Mouse (Mus musculus) liver, embryonic 11.5 days (tissue): ENCODE data around the gene Prkcsh. TPM values are rescaled to one million over a fixed set of nuclear protein-coding genes. Genes with fewer than 3 reads are reported as not detected.

Experiments used
- ATAC-seq: fragments of 200-750 bp; cut with Nextera tagmentation; replicated peaks from 2 replicates; pipeline ENCODE4 v1.8.0; 2017; ENCODE audit warnings: moderate number of reproducible peaks, mild to moderate bottlenecking, moderate TSS enrichment, moderate library complexity; ENCODE audit not compliant: low FRiP score
- DNase-seq: peaks from one replicate; pipeline ENCODE4 v3.0.0-alpha.2; 2017; ENCODE audit warnings: low spot score
- H3K27ac ChIP-seq: fragments of 300-500 bp; sonication (generic); 2 replicates; pipeline ENCODE4 v1.5.1; 2014; ENCODE audit warnings: mild to moderate bottlenecking, low read depth, low read length, control low read depth
- H3K27me3 ChIP-seq: fragments of 300-500 bp; sonication (generic); replicated peaks from 2 replicates; pipeline ENCODE4 v1.6.1; 2014; ENCODE audit warnings: low read length, mixed read lengths; ENCODE audit not compliant: control insufficient read depth, insufficient read depth
- H3K36me3 ChIP-seq: fragments of 300-500 bp; sonication (generic); 2 replicates; pipeline ENCODE4 v1.6.1; 2014; ENCODE audit warnings: mild to moderate bottlenecking, low read length, moderate library complexity, mixed read lengths; ENCODE audit not compliant: control insufficient read depth, insufficient read depth
- H3K4me1 ChIP-seq: fragments of 300-500 bp; sonication (generic); replicated peaks from 2 replicates; pipeline ENCODE4 v1.6.1; 2014; ENCODE audit warnings: low read length, mixed read lengths; ENCODE audit not compliant: control insufficient read depth, insufficient read depth
- H3K4me2 ChIP-seq: fragments of 300-500 bp; sonication (generic); 2 replicates; pipeline ENCODE4 v1.6.1; 2014; ENCODE audit warnings: mild to moderate bottlenecking, control low read depth, moderate library complexity
- H3K4me3 ChIP-seq: fragments of 300-500 bp; sonication (generic); 2 replicates; pipeline ENCODE4 v1.5.1; 2014; ENCODE audit warnings: low read depth, low read length, control low read depth
- H3K9ac ChIP-seq: fragments of 300-500 bp; sonication (generic); 2 replicates; pipeline ENCODE4 v1.6.1; 2014; ENCODE audit warnings: low read depth, low read length, control low read depth
- H3K9me3 ChIP-seq: fragments of 300-500 bp; sonication (generic); 2 replicates; pipeline ENCODE4 v1.6.1; 2016; ENCODE audit warnings: low read length, inconsistent platforms, mixed read lengths; ENCODE audit not compliant: control insufficient read depth
- WGBS: fragments of 180-500 bp; shearing (Covaris S2); extraction: QIAGEN DNeasy Blood & Tissue Kit; methylation state at CpG from one replicate; pipeline ENCODE4 v1.1.7; 2014; 5-methylcytosine and 5-hydroxymethylcytosine counted together
- polyA plus RNA-seq: library from polyadenylated mRNA; unstranded; fragments of >200 nt; fragmentation: Nextera tagmentation; extraction: Ambion mirVana; gene quantifications from 2 replicates; pipeline ENCODE4 v1.2.1, GENCODE M21; 2014

The Prkcsh gene
- polyA plus RNA-seq, 1 experiment from 2014 or later = 89.4 TPM

- no peak overlapping the region for H3K4me3 ChIP-seq
- DNase-seq (no peak), ATAC-seq (no peak)
- WGBS = 90% methylated on average over 9 of the region's 9 CpGs
- peaks cover 27% of the 10 kb centered on the region for H3K27me3 ChIP-seq
- no peak overlapping the region for H3K4me2 ChIP-seq
- H3K9ac ChIP-seq = no peak overlapping the region
- peaks cover 2% of the 10 kb centered on the region for H3K4me1 ChIP-seq
- H3K36me3 ChIP-seq = peaks cover 11% of the 10 kb centered on the region
- H3K27ac ChIP-seq = no peak overlapping the region
- H3K9me3 ChIP-seq = no peaks in the 10 kb centered on the region
Observed at GRCm38 (mm10) chr9:22057031-22057517, 54.5 kb downstream of the Prkcsh start.

- no peak overlapping the region for H3K27ac ChIP-seq
- ATAC-seq (no peak), DNase-seq (no peak)
- no peak overlapping the region for H3K4me3 ChIP-seq
- no peaks in the 10 kb centered on the region for H3K9me3 ChIP-seq
- WGBS = 83% methylated on average over 9 of the region's 9 CpGs
- peaks cover 11% of the 10 kb centered on the region for H3K36me3 ChIP-seq
- H3K9ac ChIP-seq = no peak overlapping the region
- no peak overlapping the region for H3K4me2 ChIP-seq
- H3K27me3 ChIP-seq = peaks cover 18% of the 10 kb centered on the region
- H3K4me1 ChIP-seq = peaks cover 2% of the 10 kb centered on the region; the same call in 1 of the 2 replicates
Observed at GRCm38 (mm10) chr9:22058011-22058424, 55.4 kb downstream of the Prkcsh start.

GRCm38 (mm10) chr9:22061339-22061738, 58.7 kb downstream of the Prkcsh start:
- WGBS = 77% methylated on average over 2 of the region's 2 CpGs
- H3K27ac ChIP-seq = no peak overlapping the region
- no peak overlapping the region for H3K9ac ChIP-seq
- H3K4me3 ChIP-seq = no peak overlapping the region
- peaks cover 29% of the 10 kb centered on the region for H3K36me3 ChIP-seq
- H3K27me3 ChIP-seq = no peaks in the 10 kb centered on the region
- DNase-seq (no peak), ATAC-seq (no peak)
- no peaks in the 10 kb centered on the region; the same call in 1 of the 2 replicates for H3K4me1 ChIP-seq
- H3K4me2 ChIP-seq = no peak overlapping the region
- no peaks in the 10 kb centered on the region for H3K9me3 ChIP-seq

Other genes with a start within 250 kb of the Prkcsh start
- gene Spc24, start 242.5 kb upstream of the Prkcsh start, polyA plus RNA-seq = 151 and 170 TPM in 2 replicates
- gene Kank2, start 204.1 kb upstream of the Prkcsh start, polyA plus RNA-seq = 4.7 and 6.7 TPM in 2 replicates
- gene Angptl8, start 167.3 kb upstream of the Prkcsh start, polyA plus RNA-seq = 16.1 and 17.4 TPM in 2 replicates
- 14.9 and 21.6 TPM in 2 replicates for gene Dock6, start 150.2 kb upstream of the Prkcsh start, polyA plus RNA-seq
- gene Rab3d, start 84.6 kb upstream of the Prkcsh start, polyA plus RNA-seq = 5.7 and 7.3 TPM in 2 replicates
- 2.2 and 2.9 TPM in 2 replicates for gene Ccdc159, start 75.3 kb upstream of the Prkcsh start, polyA plus RNA-seq
- 45.0 and 51.0 TPM in 2 replicates for gene Tmem205, start 75.2 kb upstream of the Prkcsh start, polyA plus RNA-seq
- 6.1 and 7.2 TPM in 2 replicates for gene Plppr2, start 65.8 kb upstream of the Prkcsh start, polyA plus RNA-seq
- gene Swsap1, start 47.1 kb upstream of the Prkcsh start, polyA plus RNA-seq = 9.8 and 11.9 TPM in 2 replicates
- gene Epor, start 39.3 kb upstream of the Prkcsh start, polyA plus RNA-seq = 131 TPM in 2 replicates
- 0.34 and 0.55 TPM in 2 replicates for gene Rgl3, start 13.4 kb upstream of the Prkcsh start, polyA plus RNA-seq
- 0.23 and 0.29 TPM in 2 replicates for gene Ccdc151, start 172 bp upstream of the Prkcsh start, polyA plus RNA-seq
- gene Elavl3, start 49.2 kb downstream of the Prkcsh start, polyA plus RNA-seq = 0.19 and 0.25 TPM in 2 replicates
- not detected in 2 replicates for gene Gm49318, start 68.5 kb downstream of the Prkcsh start, polyA plus RNA-seq
- 5.5 and 7.5 TPM in 2 replicates for gene Zfp653, start 68.6 kb downstream of the Prkcsh start, polyA plus RNA-seq
- 55.1 and 59.2 TPM in 2 replicates for gene Ecsit, start 82.6 kb downstream of the Prkcsh start, polyA plus RNA-seq
- 3.6 and 6.2 TPM in 2 replicates for gene Cnn1, start 96.4 kb downstream of the Prkcsh start, polyA plus RNA-seq
- gene Elof1, start 114.4 kb downstream of the Prkcsh start, polyA plus RNA-seq = 159 and 169 TPM in 2 replicates
- 156 and 162 TPM in 2 replicates for gene Acp5, start 132.9 kb downstream of the Prkcsh start, polyA plus RNA-seq
- gene Pigyl, start 154.0 kb downstream of the Prkcsh start, polyA plus RNA-seq = 66.6 and 67.9 TPM in 2 replicates
- gene Zfp872, start 185.3 kb downstream of the Prkcsh start, polyA plus RNA-seq = 0.13 and 0.15 TPM in 2 replicates
- 16.9 and 19.7 TPM in 2 replicates for gene Zfp809, start 222.9 kb downstream of the Prkcsh start, polyA plus RNA-seq